Mouse (Mus musculus) lung, postnatal 4 days (tissue): ENCODE data around the gene Cuedc1.

ENCODE experiments used
- DNase-seq, 2 experiments: peaks; one replicate each; pipeline ENCODE4 v3.0.0; 2021

Cuedc1 gene

DNA sequence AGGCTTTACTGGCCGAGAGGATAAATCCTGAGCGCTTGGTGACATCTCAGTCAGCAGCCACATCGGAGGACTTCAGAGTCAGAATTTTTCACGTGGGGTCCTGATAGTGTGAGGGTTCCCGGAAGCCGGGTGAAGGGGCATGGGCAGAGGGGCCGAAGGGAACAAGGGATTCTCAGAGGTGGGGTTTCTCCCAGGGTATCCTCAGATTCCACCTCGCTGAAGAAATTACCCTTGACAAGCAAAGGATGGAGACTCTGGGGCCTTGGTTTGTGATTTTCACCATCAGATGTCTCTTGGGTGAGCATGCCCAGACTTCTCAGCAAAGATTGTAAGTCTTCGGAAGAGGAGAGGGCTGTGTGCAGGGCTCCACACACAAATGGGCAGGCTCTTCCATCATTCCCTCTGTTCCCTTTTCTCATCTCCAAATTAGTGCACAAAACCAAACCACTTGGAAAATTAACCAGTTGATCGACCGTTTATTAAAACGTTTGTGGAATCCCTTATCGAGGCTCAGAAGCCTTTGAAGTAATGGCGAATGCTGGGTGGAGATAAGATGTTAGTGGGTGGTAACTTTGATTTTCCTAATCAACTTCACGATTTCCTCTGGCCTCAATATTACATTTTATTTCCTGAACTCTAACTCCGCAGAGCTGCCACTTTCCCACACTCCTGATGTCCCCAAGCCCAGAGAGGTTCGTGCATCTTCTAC lies at the start of gene Cuedc1:
Cuedc1 (plus strand) TSS at position 38 of the 709 bp plus-strand sequence.
- DNase-seq = no peak

DNA sequence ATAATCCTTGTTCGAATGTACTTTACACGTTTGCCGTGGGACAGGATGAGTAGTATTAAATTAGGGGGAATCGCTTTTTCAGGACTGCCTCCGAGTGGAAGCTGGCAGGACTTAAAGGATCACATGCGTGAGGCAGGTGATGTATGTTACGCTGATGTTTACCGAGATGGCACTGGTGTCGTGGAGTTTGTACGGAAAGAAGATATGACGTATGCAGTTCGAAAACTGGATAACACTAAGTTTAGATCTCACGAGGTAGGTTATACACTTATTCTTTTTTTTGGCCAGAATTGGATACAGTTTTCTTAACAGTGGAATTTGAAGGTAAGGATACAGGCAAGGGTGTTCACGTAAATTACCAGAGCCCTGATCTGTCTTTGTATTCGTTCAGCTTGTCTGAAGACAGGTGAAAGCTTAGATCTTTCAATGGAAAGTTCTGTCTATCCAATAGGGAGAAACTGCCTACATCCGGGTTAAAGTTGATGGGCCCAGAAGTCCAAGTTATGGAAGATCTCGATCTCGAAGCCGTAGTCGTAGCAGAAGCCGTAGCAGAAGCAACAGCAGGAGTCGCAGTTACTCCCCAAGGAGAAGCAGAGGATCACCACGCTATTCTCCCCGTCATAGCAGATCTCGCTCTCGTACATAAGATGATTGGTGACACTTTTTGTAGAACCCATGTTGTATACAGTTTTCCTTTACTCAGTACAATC lies 48.7 kb upstream of the Cuedc1 start:
- no peak for DNase-seq

DNA sequence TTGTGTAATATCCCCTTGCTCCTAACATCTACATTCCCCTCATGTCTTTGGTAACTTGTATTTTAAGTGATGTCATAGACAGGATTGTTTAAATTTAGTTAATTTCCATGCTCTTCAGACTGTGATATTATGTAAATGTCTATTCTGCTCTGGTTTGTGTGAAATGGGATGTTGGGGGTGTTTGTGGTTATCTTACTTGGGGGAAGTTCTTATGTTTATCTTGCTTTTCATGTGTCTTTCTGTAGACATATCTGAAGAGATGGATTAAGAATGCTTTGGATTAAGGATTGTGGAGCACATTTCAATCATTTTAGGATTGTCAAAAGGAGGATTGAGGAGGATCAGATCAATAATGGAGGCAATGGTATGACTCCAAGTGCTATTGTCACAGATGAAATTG lies 48.1 kb upstream of the Cuedc1 start:
- DNase-seq = no peak

DNA sequence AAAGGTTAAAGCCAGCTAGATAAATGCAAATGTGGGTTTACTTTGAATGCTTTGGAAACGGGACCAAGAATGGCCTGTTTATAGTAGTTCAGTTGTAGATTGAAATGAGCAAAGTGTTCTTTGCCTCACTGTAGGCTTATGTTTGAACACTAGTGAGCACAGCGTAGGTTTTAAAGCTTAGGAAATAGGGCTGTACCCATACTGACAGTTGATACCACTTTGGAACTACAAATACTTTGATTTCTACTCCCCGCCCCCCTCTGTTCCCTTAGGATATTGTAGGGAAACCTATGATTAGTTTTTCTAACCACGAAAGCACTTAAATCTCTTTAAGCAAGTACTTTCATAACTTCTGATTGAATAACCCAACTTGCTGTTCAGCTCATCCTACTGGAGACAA lies 45.2 kb upstream of the Cuedc1 start:
- DNase-seq = no peak

DNA sequence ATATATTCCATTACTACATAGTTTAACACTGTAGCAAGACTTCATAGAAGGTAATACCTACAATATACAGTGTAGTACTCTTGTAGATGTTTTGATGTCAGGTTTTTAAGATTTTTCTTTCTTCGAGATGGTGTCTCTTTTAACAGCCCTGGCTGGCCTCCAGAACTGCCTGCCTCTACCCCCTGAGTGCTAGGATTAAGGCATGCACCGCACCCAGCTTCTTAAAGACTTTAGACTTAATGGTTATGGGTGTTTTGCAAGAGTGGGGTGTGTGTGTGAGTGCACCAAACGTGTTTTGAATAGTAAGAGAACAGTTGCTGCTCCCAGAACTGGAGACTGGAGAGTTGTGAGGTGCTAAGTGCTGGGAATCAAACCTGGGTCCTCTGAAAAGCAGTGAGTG lies 44.0 kb upstream of the Cuedc1 start:
- no peak for DNase-seq

DNA sequence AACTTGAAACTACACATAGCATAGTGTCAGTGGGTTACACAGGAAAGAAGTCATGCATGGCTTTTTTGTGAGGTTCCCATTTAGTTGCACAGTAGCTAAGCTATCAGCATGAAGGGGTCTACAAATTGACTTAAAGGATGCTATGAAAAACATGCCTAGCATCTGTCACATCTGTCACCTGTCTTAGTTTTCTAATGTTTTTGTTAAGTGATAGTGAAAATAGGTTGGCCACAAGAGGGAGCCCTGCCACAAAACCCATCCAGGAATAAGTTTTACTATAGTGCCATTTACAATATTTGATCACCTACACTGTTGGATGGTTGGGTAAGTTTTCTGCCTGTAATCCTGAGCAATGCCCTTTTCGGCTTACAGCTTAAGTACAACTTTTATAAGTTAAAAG lies 43.3 kb upstream of the Cuedc1 start:
- peak in 1 of 2 experiments; percentile 60 for DNase-seq

DNA sequence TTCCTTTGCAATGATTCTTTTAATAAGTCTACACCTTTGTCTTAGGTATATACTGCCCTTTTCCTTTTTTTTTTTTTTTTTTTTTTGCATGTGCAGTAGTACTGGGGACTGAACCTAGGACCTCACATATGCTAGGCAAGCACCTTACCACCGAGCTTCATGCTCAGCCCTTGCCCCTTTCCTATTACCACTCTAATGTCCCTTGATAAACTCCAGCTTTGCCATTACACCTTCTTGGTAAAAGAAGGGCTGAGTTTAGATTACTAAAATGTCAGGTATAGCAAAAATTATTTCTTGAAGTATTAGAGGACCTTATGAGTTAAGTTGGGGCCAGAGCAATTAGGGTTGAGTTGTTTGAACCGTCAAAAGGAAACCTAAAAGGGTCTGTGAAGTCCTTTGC lies 42.1 kb upstream of the Cuedc1 start:
- no peak for DNase-seq

DNA sequence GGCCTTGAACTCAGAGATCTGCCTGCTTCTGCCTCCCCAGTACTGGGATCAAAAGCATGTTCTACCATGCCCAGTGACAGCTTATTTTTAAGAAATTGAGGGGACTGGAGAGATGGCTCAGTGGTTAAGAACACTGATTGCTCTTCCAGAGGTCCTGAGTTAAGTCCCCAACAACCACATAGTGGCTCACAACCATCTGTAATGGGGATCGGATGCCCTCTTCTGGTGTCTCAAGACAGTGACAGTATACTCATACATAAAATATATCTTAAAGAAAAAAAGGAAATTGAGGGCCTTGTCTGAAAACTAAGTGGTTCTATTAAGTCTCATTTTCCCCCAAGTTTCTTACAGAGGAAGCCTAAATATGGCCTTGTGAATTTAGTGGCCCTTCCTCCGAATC lies 40.1 kb upstream of the Cuedc1 start:
- no peak for DNase-seq

DNA sequence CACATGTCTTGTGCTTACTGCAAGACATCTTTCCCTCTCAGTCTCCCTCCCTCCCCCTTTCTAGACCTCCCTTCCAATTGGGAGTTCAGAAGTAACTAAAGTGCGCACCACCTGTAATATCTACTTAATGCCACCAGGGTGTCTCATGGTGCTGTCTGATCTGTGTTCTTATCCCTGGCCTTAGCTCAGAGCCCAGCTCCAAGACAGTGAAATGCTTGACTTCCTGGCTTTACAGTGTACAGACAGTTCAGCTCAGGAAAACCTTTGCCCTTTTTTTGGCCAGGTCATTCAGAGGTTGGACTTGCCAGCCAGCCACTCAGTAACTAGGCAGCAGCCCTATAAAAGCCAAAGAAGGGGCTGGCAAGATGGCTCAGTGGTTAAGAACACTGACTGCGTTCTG lies 38.7 kb upstream of the Cuedc1 start:
- DNase-seq = peak; percentile 31 to 56

DNA sequence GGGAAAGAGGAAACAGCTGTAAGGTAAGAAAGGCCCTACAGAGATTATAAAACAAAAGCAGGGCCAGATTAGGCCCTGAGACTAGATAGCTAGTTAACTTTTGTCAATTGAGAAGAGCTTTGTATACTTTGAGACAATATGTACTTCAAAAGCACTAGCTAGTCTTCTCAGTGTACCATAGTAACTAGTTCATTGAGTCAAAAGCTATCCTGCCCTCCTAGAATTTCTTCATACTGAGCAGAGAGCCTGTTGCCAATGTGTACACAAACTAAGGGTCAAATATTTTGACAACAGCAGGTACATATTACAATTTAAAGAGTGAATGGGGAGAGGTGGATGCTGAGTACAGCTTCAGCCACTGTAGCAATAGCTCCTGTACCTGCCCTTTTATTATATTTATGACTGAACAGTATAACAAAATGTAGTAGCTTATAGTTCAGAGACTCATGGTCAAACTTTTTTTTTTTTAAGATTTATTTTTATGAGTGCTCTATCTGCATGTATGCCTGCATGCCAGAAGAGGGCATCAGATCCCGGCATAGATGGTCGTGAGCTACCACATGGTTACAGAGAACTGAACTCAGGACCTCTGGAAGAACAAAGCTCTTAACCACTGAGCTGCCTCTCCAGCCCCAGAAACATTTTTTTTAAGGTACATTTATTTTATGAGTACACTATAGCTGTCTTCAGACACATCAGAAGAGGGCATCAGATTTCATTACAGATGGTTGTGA lies 35.8 kb upstream of the Cuedc1 start:
- DNase-seq = no peak

DNA sequence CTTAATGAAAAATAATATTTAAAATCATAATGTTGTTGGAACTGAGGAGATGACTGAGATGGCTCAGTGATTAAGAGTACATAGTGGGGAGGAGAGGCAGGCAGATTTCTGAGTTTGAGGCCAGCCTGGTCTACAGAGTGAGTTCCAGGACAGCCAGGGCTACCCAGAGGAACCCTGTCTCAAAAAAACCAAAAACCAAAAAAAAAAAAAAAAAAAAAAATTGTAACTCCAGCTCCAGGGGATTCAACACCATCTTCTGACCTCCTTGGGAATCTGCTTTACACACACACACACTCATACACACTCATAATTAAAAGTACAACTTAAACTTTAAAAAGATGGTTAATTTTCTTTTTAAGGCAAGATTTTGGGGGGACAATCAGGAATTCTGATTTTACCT lies 32.1 kb upstream of the Cuedc1 start:
- DNase-seq = no peak

DNA sequence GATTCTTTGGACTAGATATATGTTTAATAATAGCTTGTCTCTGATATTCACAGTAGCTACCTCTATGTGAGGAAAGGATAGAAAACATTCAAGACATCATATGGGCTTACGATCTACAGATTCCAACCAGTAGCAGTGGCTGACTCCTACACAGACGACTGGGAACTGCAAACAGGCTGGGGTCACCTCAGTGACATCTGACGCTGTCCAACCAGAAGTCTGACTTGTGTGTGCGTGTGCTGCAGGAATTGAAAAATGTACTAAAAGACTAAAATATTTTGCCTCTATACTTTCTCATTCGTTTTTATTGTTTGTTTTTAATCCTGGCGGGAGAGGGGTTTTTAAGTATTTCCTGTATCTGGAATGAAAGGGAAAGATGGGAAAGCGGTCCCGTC lies 30.7 kb upstream of the Cuedc1 start:
- DNase-seq = no peak

DNA sequence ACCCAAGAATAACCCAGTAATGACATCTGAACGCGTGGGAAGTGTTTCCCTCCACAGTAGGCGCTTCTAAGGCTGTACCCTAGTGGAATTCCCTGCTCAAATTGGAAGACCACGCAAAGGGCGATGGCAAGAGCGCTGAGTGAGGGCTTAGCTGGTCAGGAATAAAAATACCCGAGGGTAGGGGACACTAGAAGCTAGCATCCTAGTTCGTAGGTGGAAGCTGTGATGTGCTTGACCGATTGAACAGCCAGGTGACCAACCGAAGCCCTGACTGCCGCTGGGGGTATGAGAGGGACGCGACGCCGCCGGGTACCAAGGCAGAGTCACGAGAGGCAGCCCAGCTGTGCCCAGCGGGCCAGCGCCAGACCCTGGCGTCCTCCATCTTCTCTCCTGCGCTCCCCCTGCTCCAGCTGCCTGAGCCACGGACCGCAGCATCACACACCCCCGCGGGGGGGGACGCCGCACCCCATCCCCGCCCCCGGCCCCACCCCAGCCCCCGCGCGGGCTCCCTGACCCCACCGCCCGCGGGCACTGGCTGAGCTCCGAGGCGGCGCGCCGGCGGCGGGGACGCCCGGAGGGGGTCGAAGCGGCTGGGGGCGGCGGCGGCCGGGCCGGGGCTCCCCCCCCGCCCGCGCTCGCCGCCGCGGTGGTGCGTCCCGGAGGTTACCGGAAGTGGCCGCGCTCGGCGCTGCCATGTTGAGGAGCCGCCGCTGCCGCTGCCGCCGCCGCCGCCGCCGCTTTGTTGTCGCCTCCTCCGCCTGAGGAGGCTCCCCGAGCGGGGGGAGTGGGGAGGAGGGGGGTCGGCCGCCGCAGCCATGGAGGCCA lies 30.1 kb upstream of the Cuedc1 start, which contains the start of gene Vezf1:
Vezf1 (plus strand) TSS at position 694 of the 825 bp plus-strand sequence.
- peak; percentile 84 to 88 for DNase-seq

DNA sequence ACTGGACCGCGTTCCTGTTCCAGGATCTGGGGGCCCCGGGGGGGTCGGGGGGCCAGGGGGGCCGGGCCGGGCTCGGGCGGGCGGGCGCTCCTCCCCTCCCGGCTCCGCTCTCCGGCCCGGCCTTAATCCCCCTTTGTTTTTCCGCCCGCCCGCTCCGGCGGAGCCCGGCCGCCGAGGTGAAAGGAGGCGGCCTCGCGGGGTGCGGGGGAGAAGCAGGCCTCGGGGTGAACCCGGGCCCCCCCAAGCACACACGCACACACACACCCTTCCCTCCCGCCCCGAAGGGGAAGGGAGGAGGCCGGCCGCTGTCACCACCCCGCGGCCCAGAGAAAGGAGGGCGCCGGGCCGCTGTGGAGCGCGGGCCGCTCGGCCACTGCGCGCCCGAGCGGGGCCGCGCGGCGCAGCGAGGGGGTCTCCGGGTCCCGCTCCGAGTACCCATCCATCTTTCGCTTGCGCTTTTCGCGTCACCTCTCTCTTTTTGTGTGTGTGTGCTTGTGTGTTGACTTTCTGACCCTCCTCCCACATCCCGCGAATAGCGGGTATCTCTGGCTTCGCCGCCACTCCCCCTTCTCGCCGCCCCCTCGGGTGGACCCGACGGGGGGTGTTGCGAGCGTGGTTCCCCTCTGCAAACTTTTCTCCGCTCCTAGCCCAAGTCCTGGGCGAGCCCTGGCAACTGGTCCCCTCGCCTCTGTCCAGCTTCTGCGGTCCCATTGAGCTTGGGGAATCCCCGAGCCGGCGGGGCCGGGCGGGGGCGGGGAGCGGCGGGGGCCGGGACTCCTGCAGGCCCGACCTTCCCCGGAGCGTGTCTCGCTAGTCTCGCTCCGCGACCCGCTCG lies 29.2 kb upstream of the Cuedc1 start:
- DNase-seq = peak; percentile 75 to 83

DNA sequence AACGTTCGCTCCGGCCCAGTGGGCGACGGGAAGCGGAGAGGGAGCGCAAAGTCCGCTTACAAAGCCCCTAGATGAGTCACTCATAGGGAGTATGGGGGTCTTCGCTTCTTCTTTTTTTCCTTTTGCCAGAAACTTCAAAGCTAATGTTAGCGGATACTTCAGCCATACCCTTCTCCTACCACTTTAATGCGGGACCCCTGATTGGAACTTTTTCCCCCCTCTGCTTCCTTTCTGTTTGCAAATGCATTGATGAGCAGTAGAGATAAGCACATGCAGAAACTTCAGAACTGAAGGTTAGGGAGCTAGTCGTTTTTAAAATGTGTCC lies 28.6 kb upstream of the Cuedc1 start:
- DNase-seq = no peak

DNA sequence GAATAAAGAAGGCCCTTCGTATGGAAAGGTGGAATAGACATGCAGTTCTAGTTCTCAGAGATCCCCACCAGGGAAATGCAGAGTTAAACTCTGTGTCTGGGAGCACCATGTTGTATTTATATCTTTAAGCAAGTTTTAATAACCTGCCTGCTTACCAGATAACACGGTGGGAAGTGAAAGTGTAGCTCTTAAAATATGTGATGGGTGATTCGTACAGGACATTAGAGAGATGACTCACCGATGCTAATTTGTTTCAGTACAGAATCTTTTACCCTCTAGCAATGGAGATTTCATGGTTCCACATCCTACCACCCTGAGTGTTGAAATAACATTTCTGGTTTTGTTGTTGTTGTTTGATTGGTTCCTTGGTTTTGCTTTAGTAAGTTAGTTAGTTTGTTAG lies 27.5 kb upstream of the Cuedc1 start:
- DNase-seq = no peak

DNA sequence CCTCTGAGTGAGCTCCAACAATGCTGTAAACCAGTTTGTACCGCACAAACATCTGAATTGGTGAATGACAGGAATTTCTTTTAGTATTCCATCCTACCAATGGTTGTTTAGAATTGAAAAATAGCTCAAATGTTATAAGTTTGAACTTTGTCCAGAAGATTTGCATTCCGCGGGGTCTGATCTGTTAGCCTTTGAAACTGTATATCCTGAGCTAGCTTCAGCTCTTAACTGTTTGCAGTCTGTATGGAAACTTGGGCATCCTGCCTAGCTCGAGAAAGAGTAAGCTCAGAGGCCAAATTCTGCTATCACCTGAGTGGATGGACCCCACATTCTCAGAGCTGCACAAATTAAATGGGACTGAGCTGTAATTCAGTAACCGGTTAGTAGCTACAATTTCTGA lies 26.7 kb upstream of the Cuedc1 start:
- DNase-seq = no peak

DNA sequence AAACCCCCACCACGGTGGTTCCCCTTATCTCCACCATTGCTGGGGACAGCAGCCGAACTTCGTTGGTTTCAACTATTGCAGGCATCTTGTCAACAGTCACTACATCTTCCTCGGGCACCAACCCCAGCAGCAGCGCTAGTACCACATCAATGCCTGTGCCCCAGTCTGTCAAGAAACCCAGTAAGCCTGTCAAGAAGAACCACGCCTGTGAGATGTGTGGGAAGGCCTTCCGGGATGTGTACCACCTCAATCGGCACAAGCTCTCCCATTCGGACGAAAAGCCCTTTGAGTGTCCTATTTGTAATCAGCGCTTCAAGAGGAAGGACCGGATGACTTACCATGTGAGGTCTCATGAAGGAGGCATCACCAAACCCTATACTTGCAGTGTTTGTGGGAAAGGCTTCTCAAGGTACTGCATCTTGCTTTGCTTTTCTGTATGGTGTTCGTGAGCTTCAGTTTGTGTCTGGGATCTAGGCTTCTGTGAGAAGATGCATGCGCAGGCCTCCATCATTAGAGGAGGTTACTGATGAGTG lies 24.4 kb upstream of the Cuedc1 start:
- no peak for DNase-seq

DNA sequence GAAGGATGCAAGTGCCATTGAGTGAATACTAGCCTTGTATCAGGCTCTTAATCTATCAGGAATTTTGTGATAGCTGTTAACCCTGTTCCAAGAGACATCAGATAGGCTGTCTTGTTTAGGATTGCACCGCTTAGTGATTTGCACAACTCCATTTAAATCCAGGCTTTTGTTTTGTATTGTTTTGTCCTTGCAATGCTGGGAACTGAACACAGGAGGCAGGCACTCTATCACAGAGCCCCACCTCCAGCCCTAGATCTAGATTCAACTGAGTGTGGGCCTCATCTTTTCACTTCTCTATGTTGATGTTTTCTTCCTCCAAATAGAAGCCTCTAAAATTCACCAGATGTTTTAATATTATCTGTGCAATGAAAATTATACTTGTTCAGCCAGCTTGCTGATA lies 22.2 kb upstream of the Cuedc1 start:
- no peak for DNase-seq

DNA sequence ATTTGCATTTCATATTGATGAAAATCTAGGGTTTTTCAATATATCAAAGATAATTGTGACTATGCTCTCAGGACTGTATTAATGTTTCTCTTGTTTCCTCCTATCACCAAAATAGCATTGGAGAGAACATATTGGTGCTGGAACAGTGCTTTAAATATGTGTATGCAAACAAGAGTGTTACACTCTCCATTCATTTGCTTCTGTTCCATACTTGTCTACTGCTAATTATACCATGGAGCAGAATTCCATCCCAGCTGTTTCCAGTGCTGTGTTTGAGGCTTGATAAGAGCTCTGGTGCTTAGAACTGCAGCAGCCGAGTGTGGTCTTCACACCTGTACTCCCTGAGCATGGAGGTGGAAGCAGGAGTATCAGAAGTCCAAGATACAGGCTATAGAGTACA lies 21.5 kb upstream of the Cuedc1 start:
- no peak for DNase-seq

DNA sequence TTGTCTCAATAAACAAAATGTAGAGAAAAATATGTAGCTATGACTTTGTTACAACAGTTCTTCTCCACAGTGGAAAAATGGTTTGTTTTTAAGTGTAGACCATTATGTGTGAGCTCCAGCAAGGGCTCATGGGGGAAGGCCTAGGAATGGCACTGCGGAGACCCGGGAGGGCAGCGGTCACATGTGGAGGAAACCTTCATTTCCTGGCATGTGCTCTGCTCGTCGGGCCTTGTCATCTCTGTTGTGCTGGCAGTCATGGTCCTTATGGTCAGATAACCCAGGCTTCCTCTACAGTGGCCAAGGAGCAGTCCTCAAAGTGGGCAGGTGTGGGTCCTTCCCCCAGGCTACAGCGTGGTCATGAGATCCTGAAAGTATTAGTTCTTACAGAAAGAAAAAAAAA lies 14.2 kb upstream of the Cuedc1 start:
- no peak for DNase-seq
